Mouse (Mus musculus) lung, postnatal 10 days (tissue): ENCODE results near the gene Pdzd11.

Experiments used
- DNase-seq: peaks from one replicate; pipeline ENCODE4 v3.0.0; 2021

Gene Pdzd11

DNA sequence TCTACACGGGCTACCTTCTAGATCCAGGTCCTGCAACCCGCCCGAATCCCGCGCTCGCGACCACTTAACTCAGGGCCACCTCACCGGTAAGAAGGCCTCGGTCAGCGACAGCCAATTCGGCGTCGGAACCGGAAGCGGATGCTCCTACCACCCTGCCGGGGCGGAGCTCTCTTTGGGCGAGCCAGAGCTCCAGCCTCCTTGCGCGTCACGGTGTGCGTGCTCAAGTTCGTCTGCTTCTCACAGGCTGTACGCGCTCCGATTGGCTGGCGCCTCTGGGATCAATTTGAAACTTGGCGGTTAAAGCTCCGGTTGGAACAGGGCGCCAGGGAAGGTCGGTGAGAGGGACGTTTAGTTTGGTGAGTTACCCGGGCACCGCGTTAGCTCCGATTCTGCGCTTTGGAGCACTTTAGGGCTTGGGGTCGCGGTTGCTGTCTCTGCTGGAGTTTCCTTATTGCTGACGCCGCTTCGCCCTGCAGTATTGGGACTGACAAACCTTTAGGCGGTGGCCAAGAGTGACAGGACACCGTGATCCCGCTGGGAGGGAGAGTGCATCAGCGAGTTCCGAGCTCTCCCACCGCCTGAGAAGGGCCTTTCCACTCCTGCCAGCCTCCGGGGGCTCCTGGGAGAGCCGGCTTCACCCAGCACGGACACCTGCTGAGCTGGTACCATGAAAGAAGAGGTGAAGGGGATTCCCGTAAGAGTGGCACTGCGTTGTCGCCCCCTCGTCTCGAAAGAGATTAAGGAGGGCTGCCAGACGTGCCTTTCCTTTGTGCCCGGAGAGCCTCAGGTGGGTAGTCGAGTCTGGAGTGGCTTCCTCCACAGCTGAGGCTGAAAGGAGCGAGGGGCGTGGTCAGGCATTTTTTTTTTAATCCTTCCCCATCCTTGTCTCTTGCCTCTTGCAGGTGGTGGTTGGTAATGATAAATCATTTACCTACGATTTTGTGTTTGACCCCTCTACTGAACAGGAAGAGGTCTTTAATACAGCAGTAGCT is at the start of gene Pdzd11:
Gene Pdzd11, minus strand, starts transcription at position 767 of the 992 bp plus-strand sequence.
- peak; percentile 94 for DNase-seq

DNA sequence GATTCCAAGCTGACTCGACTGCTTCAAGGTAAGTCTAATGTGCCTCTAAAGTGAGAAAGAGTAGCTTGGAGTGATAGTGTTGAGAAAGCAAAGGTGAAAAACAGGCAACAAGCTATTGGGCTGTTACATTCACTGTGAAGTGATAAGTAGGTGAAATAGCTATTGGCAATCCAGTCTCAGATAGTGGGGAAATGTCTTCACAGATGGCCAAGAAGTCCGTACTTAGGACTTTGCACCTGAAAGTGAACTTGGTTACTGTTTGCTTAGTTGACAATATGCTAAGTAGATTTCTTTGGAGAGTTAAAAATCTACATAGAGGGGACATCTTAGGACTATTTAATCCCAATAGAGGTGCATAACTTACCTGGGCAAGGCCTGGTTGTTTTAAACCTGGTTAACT is 38.5 kb upstream of the Pdzd11 start:
- DNase-seq = no peak

DNA sequence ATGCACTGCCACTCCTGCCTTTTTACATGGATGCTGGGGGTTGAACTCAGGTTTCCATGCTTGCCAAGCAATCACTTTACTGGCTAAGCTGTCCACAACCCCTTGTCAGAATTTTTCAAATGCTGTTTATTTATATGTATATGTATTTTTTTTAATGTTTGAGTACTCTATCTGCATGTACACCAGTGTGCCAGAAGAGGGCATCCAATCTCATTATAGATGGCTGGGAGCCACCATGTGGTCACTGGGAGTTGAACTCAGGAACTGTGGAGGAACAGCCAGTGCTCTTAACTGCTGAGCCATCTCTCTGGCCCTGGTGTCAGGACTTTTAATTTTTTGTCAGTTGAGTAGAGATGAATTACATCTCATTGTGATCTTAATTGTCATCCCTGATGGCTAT is 26.5 kb upstream of the Pdzd11 start:
- no peak for DNase-seq

DNA sequence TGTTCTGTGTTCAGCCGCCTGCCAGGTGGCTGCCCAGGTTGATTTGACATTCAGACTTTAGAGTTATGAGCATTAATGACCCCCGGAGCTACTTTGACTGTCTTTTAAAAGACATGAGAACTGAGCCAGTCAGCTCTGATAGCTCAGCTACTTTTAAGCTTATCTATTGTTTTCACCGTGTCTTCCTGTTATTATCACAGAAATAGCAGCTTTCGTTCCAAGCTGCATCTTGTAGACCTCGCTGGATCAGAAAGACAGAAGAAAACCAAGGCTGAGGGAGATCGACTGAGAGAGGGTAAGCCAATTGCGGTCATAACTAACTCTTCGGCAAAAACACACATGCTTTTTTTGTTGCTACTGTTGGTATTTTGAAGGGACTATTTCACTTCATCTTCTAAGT is 12.1 kb upstream of the Pdzd11 start:
- no peak for DNase-seq

DNA sequence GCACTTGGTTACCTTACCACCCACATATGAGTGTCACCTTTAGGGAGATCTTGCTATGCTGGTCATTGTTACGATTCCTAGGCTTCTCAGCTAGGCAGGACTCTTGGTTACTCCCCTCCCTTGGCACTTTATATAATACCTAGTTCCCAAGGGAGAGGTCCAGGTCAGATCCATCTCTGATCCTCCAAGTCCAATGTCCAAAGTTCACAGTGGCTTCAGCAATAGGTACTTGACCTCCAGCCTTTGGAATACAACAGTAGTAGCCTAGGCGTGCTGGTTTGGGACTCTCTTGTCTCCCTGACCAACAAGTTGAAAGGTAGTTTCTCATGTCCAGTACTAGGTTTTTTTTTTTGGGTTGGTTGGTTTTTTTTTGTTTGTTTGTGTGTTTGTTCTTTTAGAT is 2.7 kb upstream of the Pdzd11 start:
- DNase-seq = no peak

DNA sequence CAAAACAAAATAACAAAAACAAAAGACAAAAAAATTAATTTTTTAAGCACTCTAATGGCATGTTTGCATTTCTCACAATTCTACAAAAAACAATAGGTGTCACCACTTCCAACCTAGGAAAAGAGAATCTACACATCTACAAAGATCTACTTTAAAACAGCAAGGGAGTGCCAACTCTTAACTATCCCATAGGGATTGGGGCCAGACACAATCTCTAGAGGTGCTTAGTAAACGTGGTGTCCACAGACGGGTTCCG is 894 bp downstream of the Pdzd11 start, which contains the start of gene Kif4:
Gene Kif4, plus strand, starts transcription at position 192 of the 256 bp plus-strand sequence.
- no peak for DNase-seq

DNA sequence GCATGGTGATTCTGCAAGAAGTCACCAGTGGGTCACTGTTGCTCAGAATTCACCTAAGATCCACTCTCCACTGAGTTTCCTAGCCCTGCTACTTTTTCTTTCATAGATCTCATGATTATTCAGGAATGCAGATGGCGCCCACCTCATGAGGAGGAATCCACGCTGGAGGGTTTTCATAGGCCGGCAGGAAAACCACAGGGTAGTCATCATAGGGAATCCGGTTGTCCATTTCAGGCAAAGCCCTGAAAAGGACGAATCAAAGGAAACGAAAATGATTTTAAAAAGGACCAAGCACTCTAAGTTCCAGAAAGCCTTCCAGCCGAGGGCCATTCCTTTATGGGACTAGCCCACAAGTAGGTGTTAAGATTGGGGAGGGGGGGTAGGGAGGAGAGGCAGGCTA is 1.2 kb downstream of the Pdzd11 start:
- DNase-seq = peak; percentile 1

DNA sequence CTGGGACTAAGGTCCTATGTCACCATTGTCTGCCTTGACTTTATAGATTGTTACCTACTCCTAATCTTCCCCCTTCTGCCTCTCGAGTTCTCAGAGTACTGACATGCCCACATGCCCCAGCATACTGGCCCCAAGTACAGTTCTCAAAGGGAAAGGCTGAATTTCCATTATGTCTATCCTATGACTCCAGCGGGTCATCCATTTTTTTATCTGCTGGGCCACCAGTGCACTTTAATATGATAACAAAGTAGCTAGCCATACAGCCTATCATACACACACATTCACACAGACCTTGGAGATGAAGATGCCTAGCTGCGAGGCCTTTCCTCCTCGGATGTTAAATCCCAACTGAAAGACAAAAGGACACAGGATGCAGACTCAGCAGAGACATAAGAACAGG is 2.1 kb downstream of the Pdzd11 start:
- no peak for DNase-seq

DNA sequence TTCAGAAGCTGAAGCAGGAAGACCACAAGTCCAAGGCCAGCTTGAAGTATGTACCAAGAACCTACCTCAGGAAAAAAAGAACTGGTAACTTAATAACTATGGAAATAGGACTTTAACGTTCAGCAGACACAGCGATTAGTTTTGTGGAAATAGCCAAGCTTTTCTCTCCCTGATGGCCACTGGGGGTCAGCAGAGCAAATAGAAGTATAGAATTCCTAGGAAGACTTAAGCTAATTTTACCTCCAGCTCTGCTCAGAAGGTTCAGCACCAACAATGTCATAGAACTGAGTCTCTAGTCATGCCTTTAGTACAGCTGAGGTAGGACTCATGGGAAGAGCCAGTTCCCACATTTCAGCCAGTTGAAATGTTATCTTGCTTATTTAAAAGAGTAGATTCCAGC is 5.0 kb downstream of the Pdzd11 start:
- peak; percentile 10 for DNase-seq

DNA sequence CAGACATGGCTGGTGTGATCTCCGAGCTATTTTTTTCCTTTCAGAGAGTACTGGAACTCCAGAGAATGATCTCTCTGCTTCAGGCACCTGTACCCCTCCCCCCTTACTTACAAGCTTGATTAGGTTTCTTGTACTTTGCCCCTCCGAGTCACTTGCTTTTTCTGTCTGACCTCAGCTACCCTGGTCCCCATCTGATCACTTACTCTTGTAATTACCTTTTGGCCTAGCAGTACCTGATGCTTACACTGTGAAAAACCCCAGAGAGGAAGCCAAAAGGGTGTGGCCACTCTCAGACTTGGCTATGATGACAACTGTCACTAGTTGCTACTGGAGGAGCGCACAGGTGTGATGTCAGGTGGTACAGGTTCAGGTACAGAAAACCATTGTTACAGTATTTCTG is 7.9 kb downstream of the Pdzd11 start:
- no peak for DNase-seq

DNA sequence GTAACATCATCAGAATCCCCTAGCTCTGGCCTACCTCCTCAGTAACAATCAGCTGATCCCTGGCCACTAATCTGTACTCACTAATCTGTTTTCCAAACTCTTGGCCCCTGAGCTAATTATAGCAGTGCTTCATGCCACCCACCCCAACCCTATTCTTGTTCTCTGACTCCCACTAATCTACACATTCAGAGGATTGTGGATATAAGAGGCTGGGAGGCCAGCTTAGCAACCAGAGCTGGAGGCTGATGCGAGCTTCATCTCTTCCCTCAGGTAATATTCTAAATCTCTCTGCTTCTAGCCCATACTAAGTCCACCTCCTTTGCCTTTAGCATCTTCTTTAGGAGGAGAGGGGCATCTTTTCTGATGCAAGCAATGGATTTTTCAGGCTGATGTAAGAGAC is 21.1 kb downstream of the Pdzd11 start, which contains the start of gene Arr3:
Gene Arr3, plus strand, starts transcription at position 184 of the 400 bp plus-strand sequence.
- DNase-seq = no peak

DNA sequence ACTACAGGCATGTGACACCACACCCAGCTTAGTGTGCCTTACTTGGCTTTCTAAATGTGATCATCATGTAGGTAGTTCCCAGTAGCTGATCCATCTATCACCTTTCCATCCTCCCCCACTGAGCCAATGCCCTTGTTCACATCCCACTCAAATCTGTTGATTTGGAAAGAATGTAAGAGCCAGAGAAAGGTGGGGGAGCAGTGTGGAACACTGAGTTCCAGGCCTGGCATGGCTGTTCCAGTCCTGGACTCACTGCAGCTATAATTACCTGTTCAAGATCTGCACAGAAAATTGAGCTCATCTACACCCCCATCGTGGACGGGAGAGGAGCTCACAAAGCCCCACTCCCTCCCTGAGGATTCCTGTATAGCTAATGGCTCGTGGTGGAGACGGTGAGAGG is 26.6 kb downstream of the Pdzd11 start:
- no peak for DNase-seq

DNA sequence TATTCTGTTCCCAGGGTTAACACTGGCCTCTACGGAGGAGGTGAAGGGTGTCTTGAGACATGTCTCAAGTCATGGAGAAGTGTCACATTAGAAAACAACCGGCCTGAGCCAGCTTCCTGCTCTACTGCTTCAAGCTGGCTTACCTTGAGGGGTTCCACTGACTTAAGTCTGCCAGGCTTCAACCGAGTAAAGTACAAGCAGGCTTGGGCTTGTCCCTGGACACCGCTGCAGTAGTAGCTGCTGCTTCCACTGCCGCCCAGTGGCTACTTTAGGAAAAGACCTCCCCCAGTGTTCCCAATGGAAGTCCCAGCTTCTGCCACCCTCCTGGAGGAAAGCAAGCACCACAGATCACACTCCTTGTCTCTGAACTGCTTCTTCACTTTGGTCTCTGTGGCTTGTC is 28.9 kb downstream of the Pdzd11 start:
- peak; percentile 68 for DNase-seq

DNA sequence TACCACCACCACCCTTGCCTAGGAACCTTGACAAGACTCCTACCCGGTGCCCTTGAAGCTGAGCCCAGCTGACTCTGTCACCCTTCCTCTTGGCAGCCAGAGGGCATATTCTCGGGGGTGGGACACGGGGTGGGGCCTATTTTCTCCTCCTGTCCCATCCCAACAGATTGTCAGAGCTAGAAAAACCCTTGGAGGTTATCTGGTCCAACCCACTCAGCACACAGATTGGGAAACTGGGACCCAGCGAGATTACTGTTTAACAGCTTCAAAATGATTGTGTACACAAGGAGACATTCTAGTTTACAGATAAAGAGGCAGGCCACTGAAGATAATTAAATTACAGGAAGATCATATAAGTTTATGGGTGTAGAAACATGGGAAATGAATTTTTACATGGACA is 31.6 kb downstream of the Pdzd11 start, which contains the start of gene P2ry4:
Gene P2ry4, minus strand, starts transcription at position 79 of the 400 bp plus-strand sequence.
- no peak for DNase-seq
